Mouse (Mus musculus) midbrain, embryonic 13.5 days (tissue): ENCODE measurements around the gene P2ry14. TPM values are rescaled to one million over a fixed set of nuclear protein-coding genes. Genes with fewer than 3 reads are reported as not detected.
"Not testable (repeated sequence)": the region's sequence is repeated elsewhere in the genome, so short reads cannot be mapped to it uniquely, and the experiment has no call there.

Experiments used
- ATAC-seq: fragments of 200-750 bp; cut with Nextera tagmentation; 2 replicates; pipeline ENCODE4 v1.8.0; 2017; ENCODE audit warnings: mild to moderate bottlenecking, moderate TSS enrichment, moderate library complexity
- H3K27ac ChIP-seq: fragments of 300-500 bp; sonication (generic); 2 replicates; pipeline ENCODE4 v1.5.1; 2015; ENCODE audit warnings: inconsistent platforms, mild to moderate bottlenecking, moderate library complexity
- H3K27me3 ChIP-seq: fragments of 300-500 bp; sonication (generic); 2 replicates; pipeline ENCODE4 v1.6.1; 2015; ENCODE audit warnings: mild to moderate bottlenecking, inconsistent platforms
- H3K36me3 ChIP-seq: fragments of 300-500 bp; sonication (generic); 2 replicates; pipeline ENCODE4 v1.6.1; 2015; ENCODE audit warnings: mild to moderate bottlenecking, inconsistent platforms
- H3K4me1 ChIP-seq: fragments of 300-500 bp; sonication (generic); replicated peaks from 2 replicates; pipeline ENCODE4 v1.6.1; 2015; ENCODE audit warnings: inconsistent platforms
- H3K4me2 ChIP-seq: fragments of 300-500 bp; sonication (generic); replicated peaks from 2 replicates; pipeline ENCODE4 v1.6.1; 2015; ENCODE audit warnings: moderate library complexity, mild to moderate bottlenecking, inconsistent platforms
- H3K4me3 ChIP-seq: fragments of 300-500 bp; sonication (generic); replicated peaks from 2 replicates; pipeline ENCODE4 v1.5.1; 2015; ENCODE audit warnings: mild to moderate bottlenecking, inconsistent platforms
- H3K9ac ChIP-seq: fragments of 300-500 bp; sonication (generic); replicated peaks from 2 replicates; pipeline ENCODE4 v1.6.1; 2015; ENCODE audit warnings: mild to moderate bottlenecking, inconsistent platforms
- H3K9me3 ChIP-seq: fragments of 300-500 bp; sonication (generic); 2 replicates; pipeline ENCODE4 v1.6.1; 2016; ENCODE audit warnings: mild to moderate bottlenecking, inconsistent platforms
- WGBS: fragments of 180-500 bp; shearing (Covaris S2); methylation state at CpG from one replicate; pipeline ENCODE4 v1.1.7; 2015; 5-methylcytosine and 5-hydroxymethylcytosine counted together
- polyA plus RNA-seq: library from polyadenylated mRNA; unstranded; fragments of >200 nt; fragmentation: Nextera tagmentation; extraction: Ambion mirVana; gene quantifications from 2 replicates; pipeline ENCODE4 v1.2.1, GENCODE M21; 2015

Gene P2ry14
- polyA plus RNA-seq, 1 experiment from 2014 or later = 1.9 TPM

- Histone ChIP-seq H3K9me3 (no peaks in the 10 kb centered on the region), H3K36me3 (no peaks in the 10 kb centered on the region), H3K9ac (no peak overlapping the region), H3K4me2 (no peak overlapping the region), H3K4me3 (no peak overlapping the region), H3K4me1 (0 out of 2 replicates have a peak, but pooled peaks cover 6% of the 10 kb centered on the region), H3K27ac (no peak overlapping the region), H3K27me3 (no peaks in the 10 kb centered on the region)
- no peak for ATAC-seq
- 80% methylated on average over 5 of the region's 5 CpGs for WGBS
Observed at GRCm38 (mm10) chr3:59125022-59125421, 28.4 kb downstream of the P2ry14 start.

GRCm38 (mm10) chr3:59121780-59122449 lies 31.5 kb downstream of the P2ry14 start:
- Histone ChIP-seq H3K9me3 (no peaks in the 10 kb centered on the region), H3K9ac (no peak overlapping the region; the same call in 1 of the 2 replicates), H3K4me1 (0 out of 2 replicates have a peak, but pooled peaks cover 6% of the 10 kb centered on the region), H3K27me3 (no peaks in the 10 kb centered on the region), H3K27ac (no peak overlapping the region), H3K36me3 (no peaks in the 10 kb centered on the region), H3K4me2 (no peak overlapping the region), H3K4me3 (no peak overlapping the region)
- WGBS = 71% methylated on average over 7 of the region's 7 CpGs
- no peak for ATAC-seq

- no peaks in the 10 kb centered on the region for H3K27me3 ChIP-seq
- 0 out of 2 replicates have a peak overlapping the region, but pooled peaks have one; percentile 7 for H3K27ac ChIP-seq
- H3K4me3 ChIP-seq = no peak overlapping the region
- peak; percentile 59 for ATAC-seq
- H3K36me3 ChIP-seq = no peaks in the 10 kb centered on the region
- no peaks in the 10 kb centered on the region for H3K9me3 ChIP-seq
- H3K4me2 ChIP-seq = no peak overlapping the region
- no peak overlapping the region; the same call in 1 of the 2 replicates for H3K9ac ChIP-seq
- 31% methylated on average over 7 of the region's 7 CpGs for WGBS
- 0 out of 2 replicates have a peak, but pooled peaks cover 6% of the 10 kb centered on the region for H3K4me1 ChIP-seq
Observed at GRCm38 (mm10) chr3:59121067-59121730, 32.2 kb downstream of the P2ry14 start.

- Histone ChIP-seq H3K9ac (no peak overlapping the region), H3K9me3 (no peaks in the 10 kb centered on the region), H3K4me1 (no peaks in the 10 kb centered on the region), H3K27ac (no peak overlapping the region), H3K4me3 (no peak overlapping the region), H3K27me3 (no peaks in the 10 kb centered on the region), H3K4me2 (no peak overlapping the region), H3K36me3 (peaks cover 7% of the 10 kb centered on the region; the same call in 1 of the 2 replicates)
- no peak for ATAC-seq
- WGBS = 85% methylated on average over 8 of the region's 8 CpGs
Observed at GRCm38 (mm10) chr3:59113973-59114517, 39.4 kb downstream of the P2ry14 start.

- not testable (repeated sequence) for ATAC-seq, H3K4me2 ChIP-seq
- WGBS = 97% methylated on average over 4 of the region's 4 CpGs
Observed at GRCm38 (mm10) chr3:59113291-59113690, 40.1 kb downstream of the P2ry14 start.

GRCm38 (mm10) chr3:59111944-59112343 lies 41.5 kb downstream of the P2ry14 start:
- WGBS = 85% methylated on average over 3 of the region's 3 CpGs

More at GRCm38 (mm10) chr3:59113291-59113690, 40.1 kb downstream of the P2ry14 start:
- not testable (repeated sequence) for H3K4me3 ChIP-seq, H3K9ac ChIP-seq, H3K36me3 ChIP-seq, H3K27me3 ChIP-seq, H3K9me3 ChIP-seq, H3K27ac ChIP-seq, H3K4me1 ChIP-seq

GRCm38 (mm10) chr3:59109834-59110233 lies 43.6 kb downstream of the P2ry14 start:
- H3K36me3 ChIP-seq, H3K4me3 ChIP-seq, H3K9me3 ChIP-seq, H3K4me2 ChIP-seq, H3K27ac ChIP-seq, H3K27me3 ChIP-seq, H3K4me1 ChIP-seq, H3K9ac ChIP-seq: not testable (repeated sequence)
- ATAC-seq = peak; percentile 50; the same call in 1 of the 2 replicates
- 87% methylated on average over 3 of the region's 3 CpGs for WGBS

More at GRCm38 (mm10) chr3:59111944-59112343, 41.5 kb downstream of the P2ry14 start:
- Histone ChIP-seq H3K27me3 (no peaks in the 10 kb centered on the region), H3K9me3 (no peaks in the 10 kb centered on the region), H3K9ac (no peak overlapping the region), H3K36me3 (peaks cover 7% of the 10 kb centered on the region; the same call in 1 of the 2 replicates), H3K4me3 (no peak overlapping the region), H3K4me1 (0 out of 2 replicates have a peak, but pooled peaks cover 2% of the 10 kb centered on the region), H3K4me2 (no peak overlapping the region), H3K27ac (no peak overlapping the region)
- no peak for ATAC-seq

GRCm38 (mm10) chr3:59107439-59107838 lies 46.0 kb downstream of the P2ry14 start:
- 0 out of 2 replicates have a peak, but pooled peaks have one; percentile 27 for ATAC-seq
- no peak overlapping the region for H3K4me3 ChIP-seq
- 97% methylated on average over 4 of the region's 4 CpGs for WGBS
- H3K4me2 ChIP-seq = no peak overlapping the region
- no peaks in the 10 kb centered on the region for H3K36me3 ChIP-seq
- no peaks in the 10 kb centered on the region for H3K27me3 ChIP-seq
- H3K27ac ChIP-seq = no peak overlapping the region
- 0 out of 2 replicates have a peak, but pooled peaks cover 2% of the 10 kb centered on the region for H3K4me1 ChIP-seq
- no peak overlapping the region for H3K9ac ChIP-seq
- H3K9me3 ChIP-seq = no peaks in the 10 kb centered on the region

- Histone ChIP-seq H3K4me2 (no peak overlapping the region), H3K4me3 (no peak overlapping the region), H3K4me1 (0 out of 2 replicates have a peak, but pooled peaks cover 2% of the 10 kb centered on the region), H3K9me3 (no peaks in the 10 kb centered on the region), H3K36me3 (no peaks in the 10 kb centered on the region), H3K27me3 (no peaks in the 10 kb centered on the region), H3K9ac (no peak overlapping the region), H3K27ac (no peak overlapping the region)
- ATAC-seq = 0 out of 2 replicates have a peak, but pooled peaks have one; percentile 30
- 90% methylated on average over 4 of the region's 4 CpGs for WGBS
Observed at GRCm38 (mm10) chr3:59104462-59104861, 49.0 kb downstream of the P2ry14 start.

- H3K27me3 ChIP-seq = no peaks in the 10 kb centered on the region
- H3K9ac ChIP-seq = no peak overlapping the region
- no peak overlapping the region for H3K4me3 ChIP-seq
- 96% methylated on average over 2 of the region's 2 CpGs for WGBS
- no peak for ATAC-seq
- H3K4me1 ChIP-seq = no peaks in the 10 kb centered on the region
- no peaks in the 10 kb centered on the region for H3K9me3 ChIP-seq
- H3K27ac ChIP-seq = no peak overlapping the region
- H3K4me2 ChIP-seq = no peak overlapping the region
- H3K36me3 ChIP-seq = no peaks in the 10 kb centered on the region
Observed at GRCm38 (mm10) chr3:59102146-59102545, 51.3 kb downstream of the P2ry14 start.

- H3K4me1 ChIP-seq = no peaks in the 10 kb centered on the region
- no peak within 1 kb of the TSS for H3K27ac ChIP-seq
- ATAC-seq = no peak
- no peaks in the 10 kb centered on the region for H3K36me3 ChIP-seq
- WGBS = 88% methylated on average over 6 of the region's 6 CpGs
- H3K4me2 ChIP-seq = no peak within 1 kb of the TSS
- H3K4me3 ChIP-seq = no peak within 1 kb of the TSS
- no peaks in the 10 kb centered on the region for H3K9me3 ChIP-seq
- H3K27me3 ChIP-seq = no peaks in the 10 kb centered on the region
- no peak within 1 kb of the TSS for H3K9ac ChIP-seq
Observed at GRCm38 (mm10) chr3:59101218-59101986, 52.0 kb downstream of the P2ry14 start, which contains the start of gene Gpr171. Gene Gpr171 (minus strand): TSS chr3:59101821.
